Mouse (Mus musculus) spleen, adult 2 months (tissue): ENCODE data around the gene Gng8. TPM values are rescaled to one million over a fixed set of nuclear protein-coding genes. Genes with fewer than 3 reads are reported as not detected.

ENCODE experiments used
- DNase-seq, 2 experiments: peaks; one replicate each; pipeline versions ENCODE4 v3.0.0 to v3.0.0-alpha.2; 2012 to 2021; ENCODE audit warnings: low spot score in 2 of 2, low read depth in 1 of 2
- H3K27ac ChIP-seq: fragments of 200-500 bp; 2 replicates; pipeline ENCODE4 v1.5.1; 2012; ENCODE audit warnings: low read length, inconsistent platforms; ENCODE audit not compliant: insufficient read depth
- H3K27me3 ChIP-seq: fragments of 200-500 bp; 2 replicates; pipeline ENCODE4 v1.6.1; 2012; ENCODE audit warnings: mild to moderate bottlenecking, moderate library complexity, low read length, inconsistent platforms; ENCODE audit not compliant: control insufficient read depth, insufficient read depth
- H3K36me3 ChIP-seq: fragments of 200-500 bp; 2 replicates; pipeline ENCODE4 v1.6.1; 2012; ENCODE audit warnings: mild to moderate bottlenecking, low read length, inconsistent platforms; ENCODE audit not compliant: control insufficient read depth, insufficient read depth
- H3K4me1 ChIP-seq: fragments of 200-500 bp; 2 replicates; pipeline ENCODE4 v1.6.1; 2011; ENCODE audit warnings: inconsistent platforms; ENCODE audit not compliant: control insufficient read depth, insufficient read depth, insufficient read length
- H3K4me3 ChIP-seq: fragments of 200-500 bp; 2 replicates; pipeline ENCODE4 v1.5.1; 2011; ENCODE audit warnings: mild to moderate bottlenecking, inconsistent platforms; ENCODE audit not compliant: insufficient read depth, insufficient read length; ENCODE audit errors: extremely low read depth
- CTCF ChIP-seq: fragments of 200-500 bp; IDR thresholded peaks from 2 replicates; pipeline ENCODE4 v1.5.1; 2011; ENCODE audit warnings: mild to moderate bottlenecking, inconsistent platforms; ENCODE audit not compliant: insufficient read depth, insufficient read length, insufficient replicate concordance; ENCODE audit errors: extremely low read depth
- POLR2A ChIP-seq: fragments of 200-500 bp; IDR thresholded peaks from 2 replicates; pipeline ENCODE4 v1.6.1; 2011; ENCODE audit warnings: low read depth, low read length, inconsistent platforms
- WGBS: fragments of 180-500 bp; shearing (Covaris S2); methylation state at CpG from one replicate; pipeline ENCODE4 v1.1.7; 2018; 5-methylcytosine and 5-hydroxymethylcytosine counted together
- polyA plus RNA-seq: library from polyadenylated mRNA; depleted of rRNA; stranded (reverse); fragments of >200 nt; gene quantifications from 2 replicates; pipeline ENCODE4 v1.2.3, GENCODE M21; 2012

Gng8 gene
- polyA plus RNA-seq, 1 experiment: 8.6 TPM

DNA sequence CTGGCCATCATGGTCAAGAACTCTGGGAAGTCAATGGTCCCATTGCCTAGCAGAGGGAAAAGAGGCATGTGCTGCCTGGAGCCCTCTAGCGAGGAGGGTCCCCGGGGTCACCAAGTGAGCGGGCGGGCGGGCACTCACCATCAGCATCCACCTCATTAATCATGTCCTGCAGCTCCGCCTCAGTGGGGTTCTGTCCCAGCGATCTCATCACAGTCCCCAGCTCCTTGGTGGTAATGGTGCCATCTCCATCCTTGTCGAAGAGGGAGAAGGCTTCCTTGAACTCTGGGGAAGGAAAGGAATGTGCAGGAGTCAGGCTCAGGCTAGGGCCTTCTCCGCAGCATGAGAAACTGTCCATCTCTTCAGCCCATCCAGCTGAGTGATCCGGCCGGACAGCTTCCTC is 25.9 kb downstream of the Gng8 start:
- H3K27ac ChIP-seq: no peak overlapping the region
- peaks cover 36% of the 10 kb centered on the region for H3K36me3 ChIP-seq
- peaks cover 2% of the 10 kb centered on the region; the same call in 1 of the 2 replicates for H3K4me1 ChIP-seq
- H3K4me3 ChIP-seq: no peak overlapping the region
- 92% methylated on average over 11 of the region's 11 CpGs for WGBS
- H3K27me3 ChIP-seq: no peaks in the 10 kb centered on the region
- no peak for DNase-seq
- no peak for TF ChIP-seq CTCF

- peaks cover 36% of the 10 kb centered on the region for H3K36me3 ChIP-seq
- no peak overlapping the region for H3K4me3 ChIP-seq
- TF ChIP-seq POLR2A: no peak
- no peak for TF ChIP-seq CTCF
- WGBS: 91% methylated on average over 9 of the region's 9 CpGs
- H3K27me3 ChIP-seq: no peaks in the 10 kb centered on the region
- no peak overlapping the region for H3K27ac ChIP-seq
- peaks cover 4% of the 10 kb centered on the region; the same call in 1 of the 2 replicates for H3K4me1 ChIP-seq
- DNase-seq: no peak
Observed at GRCm38 (mm10) chr7:16918014-16918413, 26.4 kb downstream of the Gng8 start.

DNA sequence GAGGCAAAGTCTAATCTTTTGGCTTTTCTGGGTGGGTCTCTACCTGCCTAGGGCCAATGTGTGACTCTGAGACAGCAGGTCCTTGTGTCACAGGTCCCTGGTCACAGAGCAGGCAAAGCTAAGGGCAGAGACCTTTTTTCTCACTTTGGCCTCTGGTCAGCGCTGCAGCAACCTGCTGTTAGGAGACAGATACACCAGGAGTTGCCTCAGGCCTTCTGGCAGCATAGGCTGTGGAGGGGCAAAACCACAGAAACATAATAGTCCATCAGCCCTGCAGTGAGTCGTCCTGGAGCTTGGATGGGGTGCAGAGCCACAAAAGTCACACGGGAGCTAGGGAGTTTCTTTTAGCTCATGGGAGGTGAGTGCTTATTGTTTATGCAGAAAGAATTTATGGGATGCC is 27.1 kb downstream of the Gng8 start:
- no peak for TF ChIP-seq CTCF
- no peak for TF ChIP-seq POLR2A
- Histone ChIP-seq H3K36me3 (peaks cover 36% of the 10 kb centered on the region), H3K4me1 (peaks cover 4% of the 10 kb centered on the region; the same call in 1 of the 2 replicates), H3K4me3 (no peak overlapping the region), H3K27ac (no peak overlapping the region), H3K27me3 (no peaks in the 10 kb centered on the region)
- no peak for DNase-seq
- WGBS: 92% methylated on average over 3 of the region's 3 CpGs

DNA sequence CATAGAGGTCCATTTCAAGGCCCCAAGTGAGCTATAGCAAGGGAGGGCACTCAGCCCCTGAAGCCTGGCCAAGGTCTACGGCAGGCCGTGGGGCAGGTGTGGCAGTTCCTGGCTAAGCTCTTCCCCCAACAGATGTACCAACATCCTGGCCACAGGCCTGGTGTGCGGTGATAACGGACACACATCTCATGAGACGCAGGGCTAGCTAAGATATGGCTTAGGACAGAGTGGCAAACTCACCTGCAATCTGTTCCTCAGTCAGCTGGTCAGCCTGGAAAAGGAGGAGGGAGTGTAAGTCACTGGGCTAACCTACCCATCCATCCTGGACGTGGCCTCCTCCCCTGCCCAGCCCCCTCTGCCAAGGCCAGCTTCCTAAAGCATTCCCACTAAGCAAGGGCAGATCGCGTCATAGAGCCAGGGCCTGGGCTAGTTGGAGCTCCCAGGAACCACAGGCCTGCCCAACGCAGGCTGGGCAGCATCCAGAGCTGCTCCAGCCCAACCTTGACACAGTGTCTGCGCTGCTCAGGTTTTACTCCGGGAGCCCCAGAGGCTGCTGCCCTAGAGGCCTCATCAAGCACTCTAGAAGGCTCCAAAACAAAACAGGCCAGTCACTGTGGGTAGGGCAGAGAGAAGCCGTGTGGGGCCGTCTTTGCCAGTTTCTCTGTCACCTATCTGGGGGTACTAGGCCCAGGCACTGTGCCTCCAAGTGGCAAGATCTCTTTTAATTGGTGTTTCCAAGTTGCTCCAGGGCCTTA is 28.0 kb downstream of the Gng8 start:
- no peak for DNase-seq
- no peak for TF ChIP-seq CTCF
- TF ChIP-seq POLR2A: no peak
- Histone ChIP-seq H3K4me3 (no peak overlapping the region), H3K36me3 (peaks cover 36% of the 10 kb centered on the region), H3K27me3 (no peaks in the 10 kb centered on the region), H3K4me1 (peaks cover 4% of the 10 kb centered on the region; the same call in 1 of the 2 replicates), H3K27ac (no peak overlapping the region)
- 67% methylated on average over 13 of the region's 13 CpGs for WGBS

GRCm38 (mm10) chr7:16920150-16920579 is 28.6 kb downstream of the Gng8 start:
- peaks cover 4% of the 10 kb centered on the region; the same call in 1 of the 2 replicates for H3K4me1 ChIP-seq
- peaks cover 34% of the 10 kb centered on the region for H3K36me3 ChIP-seq
- H3K4me3 ChIP-seq: no peak overlapping the region
- TF ChIP-seq POLR2A (no peak), CTCF (no peak)
- no peaks in the 10 kb centered on the region for H3K27me3 ChIP-seq
- no peak overlapping the region for H3K27ac ChIP-seq
- no peak for DNase-seq
- 88% methylated on average over 7 of the region's 7 CpGs for WGBS

- H3K4me1 ChIP-seq: peaks cover 4% of the 10 kb centered on the region; the same call in 1 of the 2 replicates
- no peak overlapping the region for H3K4me3 ChIP-seq
- no peak for DNase-seq
- TF ChIP-seq POLR2A (no peak), CTCF (no peak)
- peaks cover 26% of the 10 kb centered on the region for H3K36me3 ChIP-seq
- H3K27me3 ChIP-seq: no peaks in the 10 kb centered on the region
- WGBS: 86% methylated on average over 21 of the region's 21 CpGs
- H3K27ac ChIP-seq: no peak overlapping the region
Observed at GRCm38 (mm10) chr7:16920818-16921791, 29.5 kb downstream of the Gng8 start.

- no peak overlapping the region for H3K4me3 ChIP-seq
- H3K27me3 ChIP-seq: no peaks in the 10 kb centered on the region
- DNase-seq: no peak
- WGBS: 57% methylated on average over 6 of the region's 6 CpGs
- peaks cover 4% of the 10 kb centered on the region; the same call in 1 of the 2 replicates for H3K4me1 ChIP-seq
- H3K27ac ChIP-seq: no peak overlapping the region
- no peak for TF ChIP-seq POLR2A
- no peak for TF ChIP-seq CTCF
- H3K36me3 ChIP-seq: peaks cover 19% of the 10 kb centered on the region
Observed at GRCm38 (mm10) chr7:16921881-16922335, 30.3 kb downstream of the Gng8 start.
